Mouse (Mus musculus) ovary, postnatal 14 days (tissue): Measurements from ENCODE around the gene Tmem151b.

Experiments used
- DNase-seq: peaks from one replicate; pipeline ENCODE4 v3.0.0; 2022; ENCODE audit warnings: low spot score

Tmem151b gene

DNA sequence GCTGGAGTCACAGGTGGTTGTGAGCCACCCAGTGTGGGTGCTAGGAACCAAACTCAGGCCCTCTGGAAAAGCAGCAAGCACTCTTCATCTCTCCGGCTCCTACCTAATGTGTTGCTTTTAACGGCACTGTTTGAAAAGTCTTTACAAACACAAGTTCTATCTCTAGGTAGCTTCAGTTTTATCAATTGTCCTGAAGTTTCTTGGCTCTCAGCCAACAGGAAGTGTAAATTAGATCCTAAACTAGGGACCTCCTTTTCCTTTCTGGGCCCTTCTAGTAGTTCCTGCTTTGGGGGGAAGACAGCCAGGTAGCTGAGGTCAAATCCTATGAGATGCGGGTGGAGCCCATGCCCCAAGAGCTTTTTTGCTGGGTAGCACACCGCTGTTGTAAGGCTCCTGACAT, 38.6 kb downstream of the Tmem151b start:
- DNase-seq: no peak

DNA sequence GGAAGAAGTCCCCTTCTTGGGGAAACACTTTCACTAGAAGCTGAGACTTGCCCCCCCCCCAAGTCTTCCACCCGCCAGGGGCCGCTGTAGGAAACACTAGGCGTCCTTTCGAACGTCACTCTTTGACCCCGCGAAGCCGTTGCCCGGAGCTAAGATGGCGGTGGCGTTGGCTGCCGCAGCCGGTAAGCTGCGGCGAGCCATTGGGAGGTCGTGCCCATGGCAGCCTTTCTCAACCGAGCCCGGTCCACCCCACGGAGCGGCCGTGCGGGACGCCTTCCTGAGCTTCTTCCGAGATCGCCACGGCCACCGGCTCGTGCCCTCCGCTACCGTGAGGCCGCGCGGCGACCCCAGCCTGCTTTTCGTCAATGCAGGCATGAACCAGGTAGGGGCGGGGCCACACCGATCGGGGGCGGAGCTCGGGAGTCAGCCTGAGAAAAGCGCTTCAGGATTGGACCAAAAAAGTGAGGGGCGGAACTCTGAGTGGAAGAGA, 42.7 kb downstream of the Tmem151b start, which contains the start of gene Aars2:
Gene Aars2, plus strand, starts transcription at position 142 of the 490 bp plus-strand sequence.
- DNase-seq: peak; percentile 91

DNA sequence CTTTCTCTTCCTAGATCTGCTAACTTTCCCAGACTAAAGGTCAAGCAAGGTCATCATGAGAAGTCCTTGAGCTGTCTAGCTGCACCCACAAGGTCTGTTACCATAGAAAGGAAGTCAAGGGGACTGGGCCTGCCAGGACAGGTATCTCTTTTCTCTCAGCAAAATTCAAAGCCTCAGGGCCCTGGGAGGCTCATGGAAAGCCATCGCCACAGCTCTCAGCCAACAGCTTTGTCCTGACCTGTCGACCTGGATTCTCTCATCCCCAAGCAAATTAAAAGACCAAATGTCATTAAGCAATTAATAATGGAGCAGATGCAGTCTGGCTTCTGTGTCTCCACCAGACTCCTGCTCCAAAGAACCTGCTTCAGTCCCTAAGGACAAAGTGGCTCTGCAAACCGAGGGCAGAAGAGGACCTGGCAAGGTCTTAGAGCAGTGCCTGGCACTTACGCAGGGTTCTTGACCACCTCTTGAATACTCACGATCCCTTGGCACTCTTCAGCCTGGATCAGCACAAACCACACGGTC, 43.5 kb downstream of the Tmem151b start:
- no peak for DNase-seq

DNA sequence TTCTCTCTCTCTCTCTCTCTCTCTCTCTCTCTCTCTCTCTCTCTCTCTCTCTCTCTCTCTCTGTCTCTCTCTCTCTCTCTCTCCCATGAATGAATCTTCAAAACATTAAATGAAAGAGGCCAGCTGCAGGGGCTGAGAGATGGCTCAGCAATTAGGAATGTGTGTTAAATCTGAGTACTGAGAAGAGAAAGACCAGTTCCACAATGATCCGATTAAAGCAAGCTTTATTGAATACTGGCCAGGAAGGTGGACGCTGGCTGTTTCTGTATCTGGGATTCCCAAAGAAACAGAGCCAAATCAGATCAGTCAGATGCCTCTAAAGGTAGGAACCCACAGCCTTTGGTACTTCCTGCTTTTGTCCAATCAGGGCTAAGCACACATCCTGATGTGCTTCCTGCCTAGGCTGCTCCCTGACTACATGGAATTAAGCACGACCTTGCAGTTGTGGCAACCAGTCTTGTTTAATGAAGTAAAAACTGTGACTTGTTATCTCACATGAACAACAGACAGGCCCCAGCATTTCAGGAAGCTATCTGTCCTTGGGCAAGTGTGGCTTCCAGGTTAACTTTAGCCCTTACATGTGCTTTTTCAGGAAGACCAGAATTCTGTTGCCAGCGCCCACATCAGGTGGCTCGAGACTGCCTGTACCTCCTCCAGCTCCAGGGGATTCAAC, 46.0 kb downstream of the Tmem151b start:
- no peak for DNase-seq

DNA sequence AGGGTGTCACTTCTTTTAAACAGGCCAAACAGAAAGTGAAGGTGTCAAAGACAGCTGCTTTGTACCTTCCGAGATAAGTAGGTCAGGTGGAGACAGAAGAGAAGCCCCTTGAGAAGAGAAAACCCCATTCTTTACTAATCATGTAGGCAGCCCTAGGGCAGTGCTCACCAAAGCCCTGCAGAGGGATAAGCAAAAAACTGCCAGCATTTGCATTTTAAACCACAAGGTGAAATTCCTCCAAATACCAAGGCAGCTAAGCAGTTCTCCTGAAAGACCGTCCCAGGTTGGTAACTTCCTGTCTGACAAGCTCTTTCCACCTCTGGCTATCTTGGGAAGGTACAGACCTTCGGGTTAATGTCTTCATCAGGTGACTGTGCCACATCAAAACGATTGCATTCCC, 47.2 kb downstream of the Tmem151b start:
- DNase-seq: no peak

DNA sequence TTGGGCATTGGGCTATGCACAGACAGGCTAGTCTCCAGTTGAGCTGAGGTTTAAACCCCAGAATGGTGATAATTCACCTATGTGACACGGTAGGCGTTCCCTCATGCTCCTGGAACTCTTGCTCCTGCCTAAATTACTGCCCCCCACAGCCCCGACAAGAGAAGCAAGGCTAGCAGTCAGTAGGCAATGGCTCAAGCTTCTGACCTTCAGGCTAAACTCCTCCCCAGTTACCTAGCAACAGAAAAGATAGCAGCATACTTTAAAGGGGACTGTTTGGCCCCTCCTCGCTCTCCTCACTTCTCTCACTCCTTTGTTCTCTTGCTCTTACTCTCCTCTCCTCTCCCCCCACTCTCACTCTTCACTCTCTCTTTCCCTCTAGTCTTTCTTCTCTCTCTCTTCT, 48.5 kb downstream of the Tmem151b start:
- no peak for DNase-seq

DNA sequence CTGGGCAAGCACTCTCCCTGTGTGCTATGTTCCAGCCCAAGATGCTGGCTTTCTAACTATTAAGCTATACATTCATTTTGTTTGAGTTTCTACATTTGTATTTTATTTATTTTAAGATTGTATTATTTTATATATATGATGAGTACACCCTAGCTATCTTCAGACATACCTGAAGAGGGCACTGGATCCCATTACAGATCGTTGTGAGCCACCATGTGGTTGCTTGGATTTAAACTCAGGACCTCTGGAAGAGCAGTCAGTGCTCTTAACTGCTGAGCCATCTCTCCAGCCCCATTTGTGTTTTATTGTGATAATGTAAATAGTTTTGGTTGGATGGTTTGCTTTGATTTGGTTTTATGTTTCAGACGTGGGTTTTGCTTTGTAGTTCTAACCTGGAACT, 50.0 kb downstream of the Tmem151b start:
- DNase-seq: no peak

DNA sequence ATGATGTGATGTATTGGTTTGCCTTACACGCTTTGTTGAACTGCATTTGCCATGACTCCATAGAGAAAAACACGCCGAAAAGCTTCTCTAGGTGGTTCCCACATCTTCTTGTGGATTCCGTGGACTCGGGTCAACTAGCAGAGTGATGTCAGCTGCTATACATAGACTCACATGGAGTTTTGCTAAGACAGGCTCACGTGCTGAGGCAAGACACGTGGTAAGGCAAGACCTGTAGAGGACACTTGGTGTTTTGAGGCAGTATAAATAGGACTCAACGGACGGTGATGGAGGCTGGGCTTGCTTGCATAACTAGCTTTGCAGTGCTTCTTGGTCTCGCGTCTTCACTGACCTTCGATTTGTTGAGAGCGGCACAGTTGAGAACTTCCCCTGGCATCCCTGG, 51.1 kb downstream of the Tmem151b start:
- no peak for DNase-seq

DNA sequence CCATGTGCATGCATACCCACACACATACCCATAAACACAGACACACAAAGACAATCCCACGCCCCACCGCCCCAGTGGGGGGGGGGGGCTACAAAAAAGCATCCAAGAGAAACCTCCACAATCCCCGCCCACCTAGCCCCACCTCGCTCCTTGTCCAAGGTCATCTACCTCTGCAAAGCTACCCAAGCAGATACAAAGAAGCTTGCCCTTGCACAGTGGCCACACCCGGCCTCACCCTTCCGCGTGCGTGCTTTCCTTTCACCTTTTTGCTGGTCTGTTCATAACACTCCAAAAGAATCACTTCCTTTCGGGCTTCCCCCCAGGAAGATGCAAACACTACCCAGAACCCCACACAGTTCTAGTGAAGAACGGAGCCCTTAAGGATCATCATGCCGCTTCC, 54.1 kb downstream of the Tmem151b start:
- no peak for DNase-seq
